Mouse (Mus musculus): ENCODE measurements around the gene Nsg1.

DNA sequence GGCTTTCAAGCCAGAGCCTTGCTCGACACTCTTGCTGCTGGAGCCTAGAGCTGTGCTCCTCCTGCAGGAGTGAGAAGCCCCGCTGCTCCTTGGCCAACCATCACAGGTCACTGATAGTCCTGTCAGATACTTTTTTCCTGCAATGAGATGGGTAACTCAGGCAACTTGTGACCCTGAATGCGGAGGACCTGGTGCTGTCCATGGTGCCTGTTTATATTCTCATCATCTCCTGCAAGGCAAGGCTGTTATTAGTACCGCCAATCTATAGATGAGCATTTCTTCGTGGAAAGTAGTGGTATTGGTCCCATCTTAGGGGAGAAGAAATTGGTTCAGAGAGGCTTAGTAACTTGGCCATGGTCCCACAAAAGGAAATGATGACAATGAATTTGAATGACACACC, 14.1 kb upstream of the Nsg1 start:
- TF ChIP-seq GATA1 (IDR thresholded peaks at IDR 0.05; ENCODE audit: borderline replicate concordance, low read length) (no peak), CTCF (IDR thresholded peaks at IDR 0.05; ENCODE audit: low read depth, low read length) (no peak), TAL1 (conservative IDR thresholded peaks at IDR 0.05; ENCODE audit: low read depth, low read length) (no peak), POLR2AphosphoS5 (IDR thresholded peaks at IDR 0.05; ENCODE audit: insufficient replicate concordance, low read depth, low read length) (no peak)
